Mouse (Mus musculus) limb, embryonic 13.5 days (tissue): ENCODE measurements around the gene Aldh1a7. TPM values are rescaled to one million over a fixed set of nuclear protein-coding genes. Genes with fewer than 3 reads are reported as not detected.
"Not testable (repeated sequence)": the region's sequence is repeated elsewhere in the genome, so short reads cannot be mapped to it uniquely, and the experiment has no call there.

Source experiments
- ATAC-seq: fragments of 200-750 bp; cut with Nextera tagmentation; 2 replicates; pipeline ENCODE4 v1.8.0; 2017; ENCODE audit warnings: low read depth, moderate number of reproducible peaks, moderate TSS enrichment; ENCODE audit not compliant: low FRiP score
- H3K27ac ChIP-seq: fragments of 300-500 bp; sonication (generic); 2 replicates; pipeline ENCODE4 v1.5.1; 2015; ENCODE audit warnings: inconsistent platforms, mild to moderate bottlenecking, moderate library complexity
- H3K27me3 ChIP-seq: fragments of 300-500 bp; sonication (generic); 2 replicates; pipeline ENCODE4 v1.6.1; 2015; ENCODE audit warnings: mild to moderate bottlenecking, inconsistent platforms
- H3K36me3 ChIP-seq: fragments of 300-500 bp; sonication (generic); 2 replicates; pipeline ENCODE4 v1.6.1; 2015; ENCODE audit warnings: inconsistent platforms, mild to moderate bottlenecking, moderate library complexity
- H3K4me1 ChIP-seq: fragments of 300-500 bp; sonication (generic); 2 replicates; pipeline ENCODE4 v1.6.1; 2015; ENCODE audit warnings: inconsistent platforms
- H3K4me2 ChIP-seq: fragments of 300-500 bp; sonication (generic); replicated peaks from 2 replicates; pipeline ENCODE4 v1.6.1; 2015; ENCODE audit warnings: inconsistent platforms, mild to moderate bottlenecking, moderate library complexity
- H3K4me3 ChIP-seq: fragments of 300-500 bp; sonication (generic); 2 replicates; pipeline ENCODE4 v1.5.1; 2015; ENCODE audit warnings: moderate library complexity, mild to moderate bottlenecking, inconsistent platforms
- H3K9ac ChIP-seq: fragments of 300-500 bp; sonication (generic); 2 replicates; pipeline ENCODE4 v1.6.1; 2015; ENCODE audit warnings: mild to moderate bottlenecking, inconsistent platforms
- H3K9me3 ChIP-seq: fragments of 300-500 bp; sonication (generic); 2 replicates; pipeline ENCODE4 v1.6.1; 2016; ENCODE audit warnings: inconsistent platforms
- WGBS: fragments of 180-500 bp; shearing (Covaris S2); methylation state at CpG from one replicate; pipeline ENCODE4 v1.1.7; 2015; 5-methylcytosine and 5-hydroxymethylcytosine counted together
- polyA plus RNA-seq: library from polyadenylated mRNA; unstranded; fragments of >200 nt; fragmentation: Nextera tagmentation; extraction: Ambion mirVana; gene quantifications from 2 replicates; pipeline ENCODE4 v1.2.1, GENCODE M21; 2015

Aldh1a7 gene
- polyA plus RNA-seq, 1 experiment from 2014 or later = 0.99 TPM

DNA sequence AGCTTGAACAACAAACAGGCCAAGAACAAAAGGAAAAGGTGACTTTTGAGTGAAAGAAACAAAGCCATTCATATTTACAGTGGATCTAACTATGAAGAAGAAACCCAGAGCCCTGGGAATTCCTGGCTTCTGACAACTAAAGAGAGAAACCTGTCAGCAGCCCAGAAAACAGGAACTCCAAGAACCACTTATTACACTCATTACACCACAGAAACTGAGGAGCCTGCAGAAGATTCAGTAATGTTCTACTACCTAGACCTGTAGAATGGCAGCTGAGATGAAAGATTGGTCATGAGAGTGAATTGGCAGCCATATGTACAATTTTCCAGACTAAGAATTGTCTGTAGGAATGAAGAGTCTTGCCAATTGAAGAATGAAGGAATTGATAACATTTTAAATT lies 20.2 kb downstream of the Aldh1a7 start:
- H3K9me3 ChIP-seq = no peaks in the 10 kb centered on the region
- no peak overlapping the region for H3K27ac ChIP-seq
- H3K9ac ChIP-seq = no peak overlapping the region
- no peaks in the 10 kb centered on the region for H3K27me3 ChIP-seq
- ATAC-seq = no peak
- H3K36me3 ChIP-seq = no peaks in the 10 kb centered on the region
- H3K4me1 ChIP-seq = no peaks in the 10 kb centered on the region
- H3K4me3 ChIP-seq = no peak overlapping the region
- no peak overlapping the region for H3K4me2 ChIP-seq

DNA sequence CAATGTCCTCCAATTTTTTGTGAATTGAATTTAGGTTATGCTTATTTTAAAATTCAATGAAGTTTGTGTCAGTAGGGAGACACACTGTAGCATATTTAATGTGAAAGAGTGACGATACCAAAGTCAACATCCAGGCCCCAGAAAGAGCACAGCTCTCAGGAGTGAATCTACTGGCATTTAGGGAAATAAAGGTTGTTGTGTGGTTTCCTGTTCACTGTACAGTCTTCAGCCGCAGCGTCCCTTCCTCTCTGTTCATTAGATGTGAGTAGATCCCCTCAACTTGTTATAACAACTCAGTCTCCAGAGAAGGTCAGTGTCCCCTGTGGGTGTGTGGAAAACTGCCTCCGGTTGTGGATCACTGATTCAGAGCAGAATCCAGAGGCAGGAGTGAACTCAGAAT lies 20.6 kb downstream of the Aldh1a7 start:
- no peaks in the 10 kb centered on the region for H3K36me3 ChIP-seq
- no peak for ATAC-seq
- 80% methylated on average over 4 of the region's 4 CpGs for WGBS
- H3K4me1 ChIP-seq = no peaks in the 10 kb centered on the region
- H3K9me3 ChIP-seq = no peaks in the 10 kb centered on the region
- H3K4me3 ChIP-seq = no peak overlapping the region
- no peak overlapping the region for H3K27ac ChIP-seq
- no peak overlapping the region for H3K4me2 ChIP-seq
- H3K27me3 ChIP-seq = no peaks in the 10 kb centered on the region
- no peak overlapping the region for H3K9ac ChIP-seq

DNA sequence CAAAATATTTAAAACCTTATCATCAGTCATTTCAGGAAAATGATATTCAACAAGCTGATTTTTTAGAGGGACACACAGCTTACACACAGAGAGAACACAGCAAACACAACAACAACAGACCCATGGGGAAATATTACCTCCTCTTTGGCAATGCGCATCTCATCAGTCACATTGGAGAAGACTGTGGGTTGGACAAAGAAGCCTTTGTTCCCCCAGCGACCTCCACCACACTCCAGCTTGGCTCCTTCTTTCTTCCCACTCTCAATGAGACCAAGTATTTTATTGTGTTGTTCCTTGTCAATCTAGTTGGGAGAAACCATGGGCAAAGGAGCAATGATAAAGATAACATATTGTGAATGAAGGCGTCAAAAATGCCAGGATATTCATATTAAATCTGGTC lies 25.3 kb downstream of the Aldh1a7 start:
- H3K9me3 ChIP-seq = no peaks in the 10 kb centered on the region

DNA sequence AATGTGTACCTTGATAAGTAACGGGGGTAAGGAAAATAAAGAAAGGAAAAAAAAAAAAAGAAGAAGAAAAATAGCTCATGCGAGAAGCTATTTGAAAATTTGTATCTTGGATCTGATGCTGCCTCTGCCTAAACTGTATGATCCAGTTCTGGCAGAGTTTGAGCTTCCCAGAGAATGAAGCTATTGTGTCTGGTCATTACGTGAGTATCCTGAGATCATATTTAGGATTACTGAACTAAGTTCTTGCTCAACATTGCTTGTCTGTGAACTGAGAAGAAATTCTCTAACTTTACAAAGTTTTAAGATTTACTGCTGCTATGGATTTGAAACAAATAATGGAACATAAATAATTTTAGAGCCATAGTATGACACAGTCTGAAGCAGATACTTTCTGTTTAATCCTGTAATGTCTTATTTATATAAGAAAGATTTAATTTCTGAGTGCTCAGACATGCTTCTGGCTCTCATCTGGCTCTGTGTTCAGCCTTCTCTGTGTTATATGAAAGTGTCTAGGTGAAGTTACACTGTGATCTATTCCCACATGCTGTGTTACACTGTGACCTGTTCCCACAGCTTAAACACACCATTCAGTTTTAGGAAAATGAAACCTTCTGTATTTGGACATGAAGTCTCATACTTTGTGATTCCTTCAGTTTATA lies 49.5 kb downstream of the Aldh1a7 start:
- Histone ChIP-seq H3K4me2 (no peak overlapping the region), H3K4me3 (no peak overlapping the region), H3K9ac (no peak overlapping the region), H3K27me3 (no peaks in the 10 kb centered on the region), H3K36me3 (no peaks in the 10 kb centered on the region), H3K4me1 (no peaks in the 10 kb centered on the region), H3K9me3 (no peaks in the 10 kb centered on the region), H3K27ac (no peak overlapping the region)
- 90% methylated on average over 3 of the region's 3 CpGs for WGBS
- ATAC-seq = no peak

More for the DNA sequence above, 25.3 kb downstream of the Aldh1a7 start:
- H3K4me1 ChIP-seq = no peaks in the 10 kb centered on the region
- WGBS = 75% methylated on average over 3 of the region's 3 CpGs
- no peak overlapping the region for H3K27ac ChIP-seq
- H3K9ac ChIP-seq = no peak overlapping the region
- H3K4me3 ChIP-seq = no peak overlapping the region
- H3K36me3 ChIP-seq = no peaks in the 10 kb centered on the region
- no peak for ATAC-seq
- H3K27me3 ChIP-seq = no peaks in the 10 kb centered on the region
- H3K4me2 ChIP-seq = no peak overlapping the region

DNA sequence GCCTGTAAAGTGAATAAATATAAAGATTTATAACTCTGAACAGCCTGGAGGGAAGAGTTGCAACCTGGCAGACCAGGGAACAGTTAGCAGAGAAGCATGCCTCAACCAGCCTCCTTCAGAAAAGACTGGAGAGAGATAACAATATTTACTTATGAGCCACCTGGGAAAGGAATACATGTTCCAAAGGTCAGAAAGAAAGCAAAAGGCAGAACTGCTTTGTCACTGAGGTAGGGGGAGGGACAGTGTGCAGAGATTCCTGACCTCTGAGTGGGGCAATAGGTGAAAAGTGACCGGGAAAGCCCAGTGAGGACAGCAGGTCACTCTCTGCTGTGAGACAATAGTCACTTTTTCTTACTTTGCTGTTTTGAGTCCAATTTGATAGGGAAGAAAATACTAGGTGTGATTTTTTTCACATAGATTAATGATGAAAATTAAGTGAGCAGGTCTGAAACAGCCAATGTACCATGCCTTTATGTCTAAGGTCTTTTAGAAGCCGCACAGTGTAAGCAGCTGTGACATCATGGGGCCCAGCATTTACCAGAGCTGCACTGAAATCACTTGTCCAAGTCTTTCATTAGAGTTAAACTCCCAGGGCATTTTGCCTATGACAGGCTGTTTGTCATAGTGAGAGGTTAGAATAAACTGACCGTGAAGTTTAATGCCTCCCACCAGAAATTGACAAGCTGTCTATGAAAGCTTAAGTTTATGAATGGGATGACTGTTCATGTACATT lies 73.1 kb downstream of the Aldh1a7 start:
- WGBS = 73% methylated on average over 3 of the region's 3 CpGs
- H3K4me2 ChIP-seq = no peak overlapping the region
- no peak overlapping the region for H3K27ac ChIP-seq
- no peaks in the 10 kb centered on the region for H3K36me3 ChIP-seq
- H3K27me3 ChIP-seq = no peaks in the 10 kb centered on the region
- no peak for ATAC-seq
- H3K9ac ChIP-seq = no peak overlapping the region
- no peaks in the 10 kb centered on the region for H3K9me3 ChIP-seq
- H3K4me1 ChIP-seq = 0 out of 2 replicates have a peak, but pooled peaks cover 3% of the 10 kb centered on the region
- H3K4me3 ChIP-seq = no peak overlapping the region

DNA sequence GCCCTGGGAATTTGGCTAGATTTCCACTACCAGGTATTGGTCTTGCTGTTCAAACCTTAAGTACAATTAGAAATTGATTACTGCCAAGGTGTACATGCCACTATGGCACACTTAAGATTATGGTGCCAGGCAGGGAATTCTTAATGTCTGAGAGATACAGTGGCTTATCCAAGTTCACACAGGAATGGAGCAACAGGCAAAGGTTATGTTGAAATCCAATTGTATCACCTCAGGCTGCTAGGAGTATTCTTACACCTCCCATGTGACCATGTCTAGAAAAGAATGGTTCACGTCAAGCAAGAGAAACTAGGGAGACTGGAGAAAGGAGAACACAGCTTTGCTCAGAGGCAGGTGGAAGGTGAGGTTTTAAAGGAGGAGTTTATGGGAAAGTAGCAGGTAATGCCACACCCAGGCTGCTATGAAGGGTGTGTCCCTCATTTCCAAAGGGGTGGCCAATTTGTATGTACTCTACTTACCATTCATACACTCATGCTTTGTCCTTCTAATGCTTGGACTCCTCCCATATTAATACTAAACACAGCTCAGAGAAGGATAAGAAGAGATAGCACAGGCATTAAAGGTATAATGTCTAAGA lies 74.2 kb downstream of the Aldh1a7 start:
- no peaks in the 10 kb centered on the region for H3K9me3 ChIP-seq
- no peak for ATAC-seq
- no peak overlapping the region for H3K9ac ChIP-seq
- no peak overlapping the region for H3K4me3 ChIP-seq
- 81% methylated on average over 1 of the region's 1 CpGs for WGBS
- H3K4me2 ChIP-seq = no peak overlapping the region
- H3K36me3 ChIP-seq = no peaks in the 10 kb centered on the region
- H3K27ac ChIP-seq = no peak overlapping the region
- H3K4me1 ChIP-seq = 0 out of 2 replicates have a peak, but pooled peaks cover 3% of the 10 kb centered on the region
- H3K27me3 ChIP-seq = no peaks in the 10 kb centered on the region

DNA sequence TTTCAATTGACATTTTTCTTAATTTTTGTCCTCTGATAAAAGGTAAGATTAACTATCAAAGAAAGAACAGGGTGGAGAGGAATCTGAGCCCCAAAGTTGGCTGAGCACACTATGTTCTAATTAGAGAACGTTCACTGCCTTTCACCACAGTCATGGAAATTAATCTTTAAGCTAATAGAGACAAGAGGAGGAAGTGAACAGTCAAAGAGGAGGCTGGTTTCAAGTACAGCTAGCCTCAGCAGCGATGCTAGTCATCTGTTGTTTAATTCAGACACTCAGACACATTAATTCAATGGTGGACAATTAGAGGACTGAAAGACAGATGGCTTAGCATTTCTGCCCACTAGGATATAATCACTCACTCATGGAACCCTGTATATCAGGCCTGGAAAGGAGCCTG lies 77.4 kb downstream of the Aldh1a7 start:
- no peak overlapping the region for H3K27ac ChIP-seq
- ATAC-seq = no peak
- WGBS = 26% methylated on average over 2 of the region's 2 CpGs

DNA sequence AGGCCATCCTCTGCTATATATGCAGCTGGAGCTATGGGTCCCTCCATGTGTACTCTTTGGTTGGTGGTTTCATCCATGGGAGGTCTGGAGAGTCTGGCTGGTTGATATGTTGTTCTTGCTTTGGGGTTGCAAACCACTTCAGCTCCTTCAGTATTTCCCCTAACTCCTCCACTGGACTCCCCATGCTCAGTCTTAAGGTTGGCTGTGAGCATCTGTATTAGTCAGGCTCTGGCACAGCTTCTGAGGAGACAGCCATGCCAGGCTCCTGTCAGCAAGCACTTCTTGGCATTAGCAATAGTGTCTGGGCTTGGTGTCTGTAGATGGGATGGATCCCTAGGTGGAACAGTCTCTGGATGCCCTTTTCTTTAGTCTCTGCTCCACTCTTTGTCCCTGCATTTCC lies 79.9 kb downstream of the Aldh1a7 start:
- H3K27ac ChIP-seq, H3K36me3 ChIP-seq: not testable (repeated sequence)

More for the DNA sequence above, 77.4 kb downstream of the Aldh1a7 start:
- 0 out of 2 replicates have a peak, but pooled peaks cover 3% of the 10 kb centered on the region for H3K4me1 ChIP-seq
- no peak overlapping the region for H3K4me2 ChIP-seq
- no peak overlapping the region for H3K9ac ChIP-seq
- no peak overlapping the region for H3K4me3 ChIP-seq
- H3K27me3 ChIP-seq = no peaks in the 10 kb centered on the region
- no peaks in the 10 kb centered on the region for H3K36me3 ChIP-seq
- H3K9me3 ChIP-seq = no peaks in the 10 kb centered on the region

DNA sequence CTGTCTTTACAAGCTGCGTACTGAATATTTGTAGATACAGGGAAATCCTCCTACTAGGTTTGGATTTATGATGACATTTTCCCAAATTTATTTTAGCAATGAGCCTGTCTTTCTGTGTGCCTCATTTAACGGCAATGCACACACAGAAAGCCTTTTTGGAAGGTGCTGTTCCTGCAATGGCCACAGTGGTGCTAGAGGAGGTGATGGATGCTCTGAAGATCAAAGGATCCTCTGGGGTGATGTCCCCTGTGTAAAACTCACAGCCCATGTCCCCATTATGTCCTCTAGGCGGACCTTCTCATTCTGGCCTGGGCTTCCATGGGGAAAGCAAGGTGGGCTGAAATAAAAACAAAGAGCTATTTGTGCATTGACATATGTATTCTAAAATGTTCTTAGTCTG lies 83.0 kb downstream of the Aldh1a7 start:
- ATAC-seq = no peak
- Histone ChIP-seq H3K9ac (no peak overlapping the region), H3K27me3 (no peaks in the 10 kb centered on the region), H3K9me3 (no peaks in the 10 kb centered on the region), H3K4me3 (no peak overlapping the region), H3K4me1 (no peaks in the 10 kb centered on the region), H3K4me2 (no peak overlapping the region), H3K27ac (no peak overlapping the region), H3K36me3 (no peaks in the 10 kb centered on the region)
- WGBS = 58% methylated on average over 3 of the region's 3 CpGs

More for the DNA sequence above, 79.9 kb downstream of the Aldh1a7 start:
- H3K4me3 ChIP-seq, H3K27me3 ChIP-seq, ATAC-seq, H3K4me2 ChIP-seq, H3K9me3 ChIP-seq, H3K9ac ChIP-seq, H3K4me1 ChIP-seq: not testable (repeated sequence)

Other genes starting within 250 kb of the Aldh1a7 start
- gene Aldh1a1, start 234.8 kb downstream of the Aldh1a7 start, polyA plus RNA-seq = 0.29 and 0.45 TPM in 2 replicates
- 0.05 and 0.11 TPM in 2 replicates for gene Tmc1, start 226.6 kb upstream of the Aldh1a7 start, polyA plus RNA-seq